14 mouse cellular contexts compared by ENCODE assay signal in the genomic region with DNA sequence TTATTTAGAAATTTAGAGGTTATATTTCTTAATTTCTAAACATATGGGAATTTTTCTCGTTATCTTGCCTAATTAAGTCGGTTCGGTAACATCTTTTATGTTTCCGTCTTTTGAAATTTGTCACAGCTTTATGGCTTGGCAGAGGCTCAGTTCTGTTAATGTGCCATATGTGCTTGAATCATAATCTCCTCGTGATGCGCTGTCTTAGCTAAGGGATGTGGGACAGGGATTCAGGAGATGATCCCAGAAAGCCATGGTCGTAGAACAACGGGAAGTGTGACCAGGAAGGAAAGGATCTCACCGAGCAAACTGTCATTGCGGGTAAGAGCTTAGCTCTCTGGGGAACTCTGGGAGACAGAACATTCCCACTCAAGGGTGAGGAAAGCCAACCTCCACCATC. TPM values are rescaled to one million over a fixed set of nuclear protein-coding genes. Genes with fewer than 3 reads are reported as not detected.
DNase-seq lines count a peak whose midpoint lies in the region; ATAC-seq lines count a peak whose summit lies in the region.
"Had no signal": no experiment of that assay in that cellular context is flagged by ENCODE, and none has a peak within 500 bp of the region (broad histone marks: within the 10 kb centered on the region; RNA-seq: fewer than 3 reads in every experiment).

No protein-coding gene starts in this region.

- peak; percentile 52 to 72 for DNase-seq in left cerebral cortex, postnatal 14 days (ENCODE audit: low spot score in 2 of 2)
- no peak for DNase-seq in left cerebral cortex, adult 11 months (ENCODE audit: low spot score)
- DNase-seq in cerebellum, postnatal 25 days: peak; percentile 43 to 49
- peak; percentile 2 for DNase-seq in retina, embryonic 14.5 days (ENCODE audit: low spot score)
- no peak for DNase-seq in thymus, postnatal 25 days
- DNase-seq in ovary, postnatal 10 days (ENCODE audit: low spot score): no peak
- DNase-seq: gastrocnemius, postnatal 25 days; kidney, adult 2 months; lung, postnatal 36 days had no signal

- no peaks in the 10 kb centered on the region for H3K36me3 ChIP-seq in forebrain, embryonic 13.5 days (ENCODE audit: poor library complexity, severe bottlenecking)
- H3K36me3 ChIP-seq in forebrain, embryonic 12.5 days (replicated peaks): no peaks in the 10 kb centered on the region
- H3K36me3 ChIP-seq: embryonic facial prominence, embryonic 15.5 days had no signal

- no peak overlapping the region for H3K4me2 ChIP-seq in forebrain, embryonic 13.5 days
- no peak overlapping the region for H3K4me2 ChIP-seq in forebrain, embryonic 12.5 days
- H3K4me2 ChIP-seq: embryonic facial prominence, embryonic 15.5 days had no signal

- H3K4me1 ChIP-seq in forebrain, embryonic 13.5 days: no peaks in the 10 kb centered on the region
- H3K4me1 ChIP-seq in forebrain, embryonic 12.5 days: no peaks in the 10 kb centered on the region
- H3K4me1 ChIP-seq: embryonic facial prominence, embryonic 15.5 days had no signal

- ATAC-seq in forebrain, embryonic 13.5 days: peak; percentile 74; the same call in 1 of the 2 replicates
- no peak for ATAC-seq in forebrain, embryonic 12.5 days (ENCODE audit: low FRiP score)

- no peak overlapping the region for H3K4me3 ChIP-seq in forebrain, embryonic 13.5 days
- H3K4me3 ChIP-seq in forebrain, embryonic 12.5 days (replicated peaks): no peak overlapping the region
- H3K4me3 ChIP-seq: embryonic facial prominence, embryonic 15.5 days; myocyte had no signal

- peak overlapping the region; percentile 84 for H3K27ac ChIP-seq in forebrain, embryonic 13.5 days
- H3K27ac ChIP-seq in forebrain, embryonic 12.5 days: no peak overlapping the region
- H3K27ac ChIP-seq: embryonic facial prominence, embryonic 15.5 days; liver, embryonic 14.5 days had no signal

- no peaks in the 10 kb centered on the region for H3K9me3 ChIP-seq in forebrain, embryonic 13.5 days (replicated peaks)
- no peaks in the 10 kb centered on the region for H3K9me3 ChIP-seq in forebrain, embryonic 12.5 days
- H3K9me3 ChIP-seq: embryonic facial prominence, embryonic 15.5 days had no signal

- intact Hi-C loops in left cerebral cortex, postnatal 14 days (cut with DNase I): no loop called here

- 77% methylated on average over 10 of the region's 10 CpGs for WGBS in forebrain, embryonic 13.5 days
- 82% methylated on average over 10 of the region's 10 CpGs for WGBS in forebrain, embryonic 12.5 days

- no peaks in the 10 kb centered on the region for H3K27me3 ChIP-seq in forebrain, embryonic 13.5 days
- H3K27me3 ChIP-seq in forebrain, embryonic 12.5 days: no peaks in the 10 kb centered on the region
- H3K27me3 ChIP-seq: embryonic facial prominence, embryonic 15.5 days had no signal

- no peak overlapping the region for H3K9ac ChIP-seq in forebrain, embryonic 13.5 days
- H3K9ac ChIP-seq in forebrain, embryonic 12.5 days: no peak overlapping the region
- H3K9ac ChIP-seq: embryonic facial prominence, embryonic 15.5 days; liver, embryonic 14.5 days had no signal

RNA-seq across cellular contexts. Expression of gene Chchd5, which starts 10.4 kb away (rescaled TPM):
- 26.9 and 27.2 TPM in 2 replicates for polyA plus RNA-seq in forebrain, embryonic 13.5 days (2015; fragmentation: Nextera tagmentation; extraction: Ambion mirVana)
- 21.8 and 23.3 TPM in 2 replicates for polyA plus RNA-seq in forebrain, embryonic 12.5 days (2016; fragmentation: Nextera tagmentation; extraction: Ambion mirVana)
- total RNA-seq in left cerebral cortex, postnatal 14 days (2021): 10 to 100 TPM; 10.4 to 10.5 TPM

RNA-seq across cellular contexts. Expression of gene Polr1b, which starts 39.1 kb away (rescaled TPM):
- 20.4 and 20.6 TPM in 2 replicates for polyA plus RNA-seq in forebrain, embryonic 13.5 days (2015; fragmentation: Nextera tagmentation; extraction: Ambion mirVana)
- polyA plus RNA-seq in forebrain, embryonic 12.5 days (2016; fragmentation: Nextera tagmentation; extraction: Ambion mirVana): 27.1 and 27.9 TPM in 2 replicates
- total RNA-seq in left cerebral cortex, postnatal 14 days (2021): 10 to 100 TPM; 20.9 to 21.1 TPM

RNA-seq across cellular contexts. Expression of gene Slc20a1, which starts 58.7 kb away (rescaled TPM):
- polyA plus RNA-seq in forebrain, embryonic 13.5 days (2015; fragmentation: Nextera tagmentation; extraction: Ambion mirVana): 57.2 and 59.8 TPM in 2 replicates
- polyA plus RNA-seq in forebrain, embryonic 12.5 days (2016; fragmentation: Nextera tagmentation; extraction: Ambion mirVana): 61.6 and 63.1 TPM in 2 replicates
- total RNA-seq in left cerebral cortex, postnatal 14 days (2021): 100 to 1,000 TPM; 127 to 130 TPM

Comparison
In these comparisons a context has a peak if more than half of its experiments do, and no peak if none do; other contexts are left out.
1. DNase-seq: peak in left cerebral cortex, postnatal 14 days (2 of 2), cerebellum, postnatal 25 days (2 of 2) and retina, embryonic 14.5 days (single experiment); none in left cerebral cortex, adult 11 months (single experiment), thymus, postnatal 25 days (single experiment) and ovary, postnatal 10 days (single experiment).